Mouse (Mus musculus) stomach, postnatal 0 days (tissue): ENCODE data around the gene Pif1. TPM values are rescaled to one million over a fixed set of nuclear protein-coding genes. Genes with fewer than 3 reads are reported as not detected.

Experiments used
- ATAC-seq: fragments of 200-750 bp; cut with Nextera tagmentation; 2 replicates; pipeline ENCODE4 v1.8.0; 2017; ENCODE audit not compliant: low FRiP score, low TSS enrichment
- DNase-seq: peaks from one replicate; pipeline ENCODE4 v3.0.0-alpha.2; 2016; ENCODE audit warnings: low spot score
- H3K27ac ChIP-seq: fragments of 300-500 bp; sonication (generic); replicated peaks from 2 replicates; pipeline ENCODE4 v1.5.1; 2014; ENCODE audit warnings: mild to moderate bottlenecking, control low read depth
- H3K27me3 ChIP-seq: fragments of 300-500 bp; sonication (generic); 2 replicates; pipeline ENCODE4 v1.6.1; 2014; ENCODE audit warnings: low read length; ENCODE audit not compliant: control insufficient read depth, insufficient read depth
- H3K36me3 ChIP-seq: fragments of 300-500 bp; sonication (generic); 2 replicates; pipeline ENCODE4 v1.6.1; 2014; ENCODE audit warnings: low read length, mixed read lengths; ENCODE audit not compliant: control insufficient read depth, insufficient read depth
- H3K4me1 ChIP-seq: fragments of 300-500 bp; sonication (generic); replicated peaks from 2 replicates; pipeline ENCODE4 v1.6.1; 2014; ENCODE audit warnings: antibody characterized with exemption; ENCODE audit not compliant: control insufficient read depth, insufficient read depth
- H3K4me2 ChIP-seq: fragments of 300-500 bp; sonication (generic); replicated peaks from 2 replicates; pipeline ENCODE4 v1.6.1; 2014; ENCODE audit warnings: low read depth, mild to moderate bottlenecking, control low read depth, moderate library complexity
- H3K4me3 ChIP-seq: fragments of 300-500 bp; sonication (generic); 2 replicates; pipeline ENCODE4 v1.5.1; 2014; ENCODE audit warnings: low read depth, low read length, control low read depth
- H3K9ac ChIP-seq: fragments of 300-500 bp; sonication (generic); 2 replicates; pipeline ENCODE4 v1.6.1; 2014; ENCODE audit warnings: mild to moderate bottlenecking, low read length, control low read depth, mixed read lengths
- H3K9me3 ChIP-seq: fragments of 300-500 bp; sonication (generic); 2 replicates; pipeline ENCODE4 v1.6.1; 2016; ENCODE audit warnings: low read length; ENCODE audit not compliant: control insufficient read depth
- CTCF ChIP-seq: IDR thresholded peaks from 2 replicates; pipeline ENCODE4 v1.5.1; 2016; ENCODE audit warnings: antibody characterized with exemption, low read depth, mild to moderate bottlenecking, moderate library complexity
- EP300 ChIP-seq: optimal IDR thresholded peaks from 2 replicates; pipeline ENCODE3; 2016; ENCODE audit warnings: antibody characterized with exemption
- WGBS: fragments of 180-500 bp; shearing (Covaris S2); extraction: QIAGEN DNeasy Blood & Tissue Kit; methylation state at CpG from one replicate; pipeline ENCODE4 v1.1.7; 2014; 5-methylcytosine and 5-hydroxymethylcytosine counted together
- polyA plus RNA-seq: library from polyadenylated mRNA; unstranded; fragments of >200 nt; fragmentation: Nextera tagmentation; extraction: Ambion mirVana; gene quantifications from 2 replicates; pipeline ENCODE4 v1.2.1, GENCODE M21; 2015

Pif1 gene
- polyA plus RNA-seq, 1 experiment from 2014 or later: 2.4 TPM

GRCm38 (mm10) chr9:65575393-65576196 lies 11.4 kb upstream of the Pif1 start:
- Histone ChIP-seq H3K27ac (0 out of 2 replicates have a peak overlapping the region, but pooled peaks have one; percentile 5), H3K4me2 (no peak overlapping the region), H3K4me3 (no peak overlapping the region), H3K4me1 (peaks cover 2% of the 10 kb centered on the region; the same call in 1 of the 2 replicates), H3K9ac (no peak overlapping the region), H3K27me3 (no peaks in the 10 kb centered on the region), H3K36me3 (peaks cover 7% of the 10 kb centered on the region; the same call in 1 of the 2 replicates), H3K9me3 (no peaks in the 10 kb centered on the region)
- 52% methylated on average over 8 of the region's 8 CpGs for WGBS
- ATAC-seq: no peak
- no peak for DNase-seq
- no peak for TF ChIP-seq EP300
- TF ChIP-seq CTCF: no peak

GRCm38 (mm10) chr9:65576861-65577510 lies 10.0 kb upstream of the Pif1 start:
- Histone ChIP-seq H3K4me1 (peaks cover 2% of the 10 kb centered on the region; the same call in 1 of the 2 replicates), H3K36me3 (peaks cover 4% of the 10 kb centered on the region; the same call in 1 of the 2 replicates), H3K9ac (peak overlapping the region; percentile 47), H3K27me3 (no peaks in the 10 kb centered on the region), H3K4me3 (peak overlapping the region; percentile 6; the same call in 1 of the 2 replicates), H3K27ac (peak overlapping the region; percentile 20), H3K9me3 (no peaks in the 10 kb centered on the region), H3K4me2 (peak overlapping the region; percentile 31; the same call in 1 of the 2 replicates)
- TF ChIP-seq EP300 (no peak), CTCF (peak; percentile 34; the same call in 1 of the 2 replicates)
- ATAC-seq (no peak), DNase-seq (no peak)
- 49% methylated on average over 7 of the region's 7 CpGs for WGBS

- Histone ChIP-seq H3K4me2 (peak overlapping the region; percentile 62), H3K27ac (peak overlapping the region; percentile 20)
- no peak for TF ChIP-seq EP300
- peak; percentile 47 for TF ChIP-seq CTCF
Measured at GRCm38 (mm10) chr9:65577511-65578196, 9.3 kb upstream of the Pif1 start.

GRCm38 (mm10) chr9:65578801-65579249 lies 8.1 kb upstream of the Pif1 start:
- Histone ChIP-seq H3K4me3 (peak overlapping the region; percentile 66), H3K9ac (peak overlapping the region; percentile 69), H3K27ac (peak overlapping the region; percentile 82), H3K27me3 (no peaks in the 10 kb centered on the region), H3K36me3 (no peaks in the 10 kb centered on the region), H3K4me2 (peak overlapping the region; percentile 62), H3K9me3 (no peaks in the 10 kb centered on the region), H3K4me1 (peaks cover 2% of the 10 kb centered on the region; the same call in 1 of the 2 replicates)
- DNase-seq (no peak), ATAC-seq (no peak)
- WGBS: 31% methylated on average over 9 of the region's 9 CpGs
- no peak for TF ChIP-seq EP300
- no peak for TF ChIP-seq CTCF

More at GRCm38 (mm10) chr9:65577511-65578196, 9.3 kb upstream of the Pif1 start:
- no peaks in the 10 kb centered on the region for H3K27me3 ChIP-seq
- no peak overlapping the region for H3K9ac ChIP-seq
- WGBS: 83% methylated on average over 4 of the region's 4 CpGs
- DNase-seq (no peak), ATAC-seq (no peak)
- no peaks in the 10 kb centered on the region for H3K9me3 ChIP-seq
- H3K4me1 ChIP-seq: peaks cover 2% of the 10 kb centered on the region; the same call in 1 of the 2 replicates
- H3K4me3 ChIP-seq: peak overlapping the region; percentile 66
- H3K36me3 ChIP-seq: peaks cover 3% of the 10 kb centered on the region; the same call in 1 of the 2 replicates

GRCm38 (mm10) chr9:65579781-65580371 lies 7.1 kb upstream of the Pif1 start, which contains the start of gene Plekho2:
Plekho2 (minus strand) TSS chr9:65580040.
- peaks cover 2% of the 10 kb centered on the region; the same call in 1 of the 2 replicates for H3K4me1 ChIP-seq
- H3K36me3 ChIP-seq: no peaks in the 10 kb centered on the region
- peak within 1 kb of the TSS; percentile 69 for H3K9ac ChIP-seq
- H3K4me2 ChIP-seq: peak within 1 kb of the TSS; percentile 62
- DNase-seq (peak; percentile 97), ATAC-seq (peak; percentile 92)
- H3K27ac ChIP-seq: peak within 1 kb of the TSS; percentile 85
- TF ChIP-seq EP300 (no peak), CTCF (no peak)
- no peaks in the 10 kb centered on the region for H3K27me3 ChIP-seq
- WGBS: under 1% methylated on average over 39 of the region's 45 CpGs
- no peaks in the 10 kb centered on the region for H3K9me3 ChIP-seq
- peak within 1 kb of the TSS; percentile 66 for H3K4me3 ChIP-seq
